Mouse (Mus musculus) midbrain, embryonic 13.5 days (tissue): ENCODE measurements around the gene Mettl7b. TPM values are rescaled to one million over a fixed set of nuclear protein-coding genes. Genes with fewer than 3 reads are reported as not detected.
A peak's percentile ranks its signal among the peaks of the same experiment; 100 is the strongest.

Experiments
- ATAC-seq: fragments of 200-750 bp; cut with Nextera tagmentation; 2 replicates; pipeline ENCODE4 v1.8.0; 2017; ENCODE audit warnings: mild to moderate bottlenecking, moderate TSS enrichment, moderate library complexity
- H3K27ac ChIP-seq: fragments of 300-500 bp; sonication (generic); 2 replicates; pipeline ENCODE4 v1.5.1; 2015; ENCODE audit warnings: inconsistent platforms, mild to moderate bottlenecking, moderate library complexity
- H3K27me3 ChIP-seq: fragments of 300-500 bp; sonication (generic); 2 replicates; pipeline ENCODE4 v1.6.1; 2015; ENCODE audit warnings: mild to moderate bottlenecking, inconsistent platforms
- H3K36me3 ChIP-seq: fragments of 300-500 bp; sonication (generic); 2 replicates; pipeline ENCODE4 v1.6.1; 2015; ENCODE audit warnings: mild to moderate bottlenecking, inconsistent platforms
- H3K4me1 ChIP-seq: fragments of 300-500 bp; sonication (generic); replicated peaks from 2 replicates; pipeline ENCODE4 v1.6.1; 2015; ENCODE audit warnings: inconsistent platforms
- H3K4me2 ChIP-seq: fragments of 300-500 bp; sonication (generic); replicated peaks from 2 replicates; pipeline ENCODE4 v1.6.1; 2015; ENCODE audit warnings: moderate library complexity, mild to moderate bottlenecking, inconsistent platforms
- H3K4me3 ChIP-seq: fragments of 300-500 bp; sonication (generic); replicated peaks from 2 replicates; pipeline ENCODE4 v1.5.1; 2015; ENCODE audit warnings: mild to moderate bottlenecking, inconsistent platforms
- H3K9ac ChIP-seq: fragments of 300-500 bp; sonication (generic); replicated peaks from 2 replicates; pipeline ENCODE4 v1.6.1; 2015; ENCODE audit warnings: mild to moderate bottlenecking, inconsistent platforms
- H3K9me3 ChIP-seq: fragments of 300-500 bp; sonication (generic); 2 replicates; pipeline ENCODE4 v1.6.1; 2016; ENCODE audit warnings: mild to moderate bottlenecking, inconsistent platforms
- WGBS: fragments of 180-500 bp; shearing (Covaris S2); methylation state at CpG from one replicate; pipeline ENCODE4 v1.1.7; 2015; 5-methylcytosine and 5-hydroxymethylcytosine counted together
- polyA plus RNA-seq: library from polyadenylated mRNA; unstranded; fragments of >200 nt; fragmentation: Nextera tagmentation; extraction: Ambion mirVana; gene quantifications from 2 replicates; pipeline ENCODE4 v1.2.1, GENCODE M21; 2015

The Mettl7b gene
- polyA plus RNA-seq, 1 experiment from 2014 or later: not detected

DNA sequence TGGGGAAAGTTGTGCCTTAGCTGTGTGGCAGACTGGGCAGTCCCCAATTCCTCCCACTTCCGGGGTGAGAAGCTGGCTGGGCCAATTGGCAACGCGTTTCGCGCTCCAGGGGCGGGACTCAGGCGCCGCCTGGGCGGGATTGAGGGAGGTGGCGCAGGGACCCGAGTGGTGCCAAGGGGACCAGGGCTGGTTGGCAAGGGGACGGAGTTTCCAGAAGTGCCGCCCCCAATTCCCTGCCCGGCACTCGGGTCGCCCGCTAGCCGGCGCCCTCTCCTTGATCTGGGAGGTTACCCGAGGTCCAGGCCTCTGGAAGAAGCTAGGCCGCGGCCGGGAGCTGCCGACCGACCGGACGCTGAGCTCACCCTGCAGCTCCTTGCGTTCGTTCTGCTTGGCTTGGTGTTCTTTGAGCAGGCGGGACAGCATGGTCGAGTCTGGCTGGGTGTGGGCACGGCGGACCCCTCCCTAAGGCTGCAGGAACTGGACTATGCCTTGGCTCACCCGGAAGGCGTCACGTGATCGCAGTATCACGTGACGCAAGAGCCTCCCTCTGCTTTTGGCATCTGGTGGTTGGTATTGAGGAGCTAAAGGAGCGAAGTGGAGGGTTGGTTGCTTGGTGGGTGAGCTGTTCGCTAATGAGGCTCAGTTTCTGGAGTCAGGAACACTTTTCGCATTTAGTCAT is 37.6 kb downstream of the Mettl7b start:
- peak; percentile 97 for ATAC-seq
- Histone ChIP-seq H3K27me3 (peaks cover 8% of the 10 kb centered on the region; the same call in 1 of the 2 replicates), H3K4me1 (peaks cover 49% of the 10 kb centered on the region), H3K9me3 (no peaks in the 10 kb centered on the region), H3K9ac (peak overlapping the region; percentile 87), H3K4me3 (peak overlapping the region; percentile 92), H3K36me3 (peaks cover 4% of the 10 kb centered on the region), H3K27ac (peak overlapping the region; percentile 94), H3K4me2 (peak overlapping the region; percentile 72)
- WGBS: under 1% methylated on average over 39 of the region's 42 CpGs

DNA sequence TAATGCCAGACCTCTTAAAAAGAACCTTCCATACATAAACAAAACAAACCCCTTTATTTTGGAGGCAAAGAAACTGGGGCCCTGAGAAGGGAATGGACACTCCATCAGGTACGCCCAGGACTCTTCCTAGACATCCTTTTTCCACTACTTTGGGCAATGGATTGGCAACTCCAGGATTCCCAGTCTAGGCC is 38.1 kb downstream of the Mettl7b start, which contains the start of gene Rdh5:
Gene Rdh5, minus strand, starts transcription at position 67 of the 191 bp plus-strand sequence.
- H3K4me3 ChIP-seq: peak within 1 kb of the TSS; percentile 92
- ATAC-seq: no peak
- peaks cover 9% of the 10 kb centered on the region for H3K36me3 ChIP-seq
- H3K4me1 ChIP-seq: peaks cover 46% of the 10 kb centered on the region
- H3K9ac ChIP-seq: peak within 1 kb of the TSS; percentile 87
- H3K27ac ChIP-seq: peak within 1 kb of the TSS; percentile 94
- WGBS: 21% methylated on average over 1 of the region's 1 CpGs
- H3K9me3 ChIP-seq: no peaks in the 10 kb centered on the region
- peak within 1 kb of the TSS; percentile 72 for H3K4me2 ChIP-seq
- peaks cover 4% of the 10 kb centered on the region; the same call in 1 of the 2 replicates for H3K27me3 ChIP-seq

DNA sequence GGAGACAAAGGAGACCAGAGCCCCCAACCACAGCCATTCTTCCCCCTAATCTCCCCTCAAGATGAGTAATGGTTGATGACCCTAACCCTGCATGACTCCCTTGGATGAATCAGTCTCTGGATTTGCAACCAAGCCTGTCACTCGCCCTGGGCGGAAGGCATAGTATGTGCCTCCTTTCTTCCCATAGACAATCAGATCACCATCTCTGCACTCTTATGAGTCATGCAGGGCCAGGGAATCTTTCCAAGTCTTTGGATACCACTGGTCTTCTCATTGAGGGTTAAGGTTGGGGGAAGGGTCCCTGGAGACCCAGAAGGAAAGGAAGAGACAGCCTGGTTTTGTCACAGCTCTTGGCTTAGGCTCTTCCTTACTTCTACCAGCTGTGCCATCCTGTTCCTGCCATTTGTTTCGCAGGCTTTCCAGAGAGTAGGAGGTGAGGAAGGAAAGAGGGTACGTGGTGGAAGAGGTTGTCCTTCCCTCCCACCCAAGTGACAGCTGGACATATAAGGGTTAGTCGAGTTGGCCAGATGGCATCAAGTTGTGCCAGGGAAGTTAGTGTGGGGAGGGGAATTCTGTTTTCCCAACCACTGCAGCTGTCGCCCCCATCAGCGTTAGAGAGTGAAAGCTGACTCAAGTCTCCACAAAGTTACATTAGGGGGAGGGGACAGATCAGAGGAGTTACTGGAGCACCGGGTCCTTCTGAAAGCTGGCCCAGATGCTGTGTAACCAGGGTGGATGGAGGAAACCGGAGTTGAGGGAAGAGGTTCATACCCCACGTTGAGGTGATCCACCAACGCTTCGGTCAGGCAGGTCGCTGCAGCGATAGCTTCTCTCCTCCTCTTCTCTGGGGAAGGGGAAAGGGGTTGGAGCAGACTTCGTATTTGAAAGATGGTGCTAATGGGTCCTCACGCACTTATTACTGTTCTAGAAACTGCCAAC is 38.6 kb downstream of the Mettl7b start:
- peak overlapping the region; percentile 92 for H3K4me3 ChIP-seq
- H3K4me2 ChIP-seq: peak overlapping the region; percentile 72
- peak overlapping the region; percentile 94; the same call in 1 of the 2 replicates for H3K27ac ChIP-seq
- ATAC-seq: no peak
- peaks cover 46% of the 10 kb centered on the region for H3K4me1 ChIP-seq
- peaks cover 14% of the 10 kb centered on the region for H3K36me3 ChIP-seq
- H3K9ac ChIP-seq: peak overlapping the region; percentile 87
- no peaks in the 10 kb centered on the region for H3K9me3 ChIP-seq
- 75% methylated on average over 16 of the region's 16 CpGs for WGBS
- H3K27me3 ChIP-seq: no peaks in the 10 kb centered on the region; the same call in 1 of the 2 replicates

DNA sequence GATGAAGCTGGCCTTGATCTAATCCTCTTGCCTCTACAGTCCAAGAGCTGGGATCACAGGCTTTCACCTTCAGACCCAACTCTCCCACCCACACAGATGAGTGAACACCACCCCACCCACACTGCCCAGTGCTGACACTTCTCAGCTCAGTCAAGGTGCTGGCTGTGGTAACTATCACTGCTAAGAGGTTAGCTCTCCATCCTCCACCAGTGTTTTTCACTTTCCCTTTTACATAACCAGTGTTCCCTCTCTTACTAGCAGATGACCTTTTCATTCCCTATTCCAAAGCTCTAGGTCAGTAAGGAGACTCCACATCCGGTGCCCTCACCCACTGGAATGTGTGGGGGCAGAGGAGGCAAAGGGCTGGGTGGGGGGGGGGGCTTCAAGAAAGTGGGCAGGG is 39.5 kb downstream of the Mettl7b start:
- Histone ChIP-seq H3K4me2 (no peak overlapping the region), H3K9me3 (no peaks in the 10 kb centered on the region), H3K27me3 (no peaks in the 10 kb centered on the region; the same call in 1 of the 2 replicates), H3K4me1 (peaks cover 46% of the 10 kb centered on the region), H3K4me3 (no peak overlapping the region), H3K27ac (no peak overlapping the region), H3K36me3 (peaks cover 14% of the 10 kb centered on the region), H3K9ac (no peak overlapping the region)
- WGBS: 65% methylated on average over 1 of the region's 1 CpGs
- ATAC-seq: no peak

DNA sequence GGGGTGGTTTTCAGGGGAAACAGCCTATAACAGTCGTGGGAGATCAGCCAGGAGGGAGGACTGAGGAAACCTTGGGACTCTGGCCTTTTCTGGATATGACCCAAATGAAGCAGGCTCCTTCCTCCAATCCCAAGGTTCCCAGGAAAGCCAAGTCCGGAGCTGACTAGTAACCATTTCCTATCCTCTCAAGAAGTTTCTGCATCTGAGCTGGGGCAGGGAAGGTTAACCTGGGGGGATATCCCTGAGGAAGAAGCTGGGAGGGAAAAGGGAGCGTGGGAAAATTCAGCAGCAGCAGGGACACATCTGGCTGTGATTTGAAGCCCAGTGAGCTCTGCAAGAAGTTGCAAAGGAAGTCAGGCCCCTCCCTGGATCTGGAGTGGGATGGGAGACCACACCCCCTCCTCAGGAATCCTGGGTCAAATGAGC is 40.0 kb downstream of the Mettl7b start:
- Histone ChIP-seq H3K9me3 (no peaks in the 10 kb centered on the region), H3K4me3 (no peak overlapping the region), H3K4me1 (peaks cover 46% of the 10 kb centered on the region), H3K27ac (no peak overlapping the region), H3K9ac (no peak overlapping the region), H3K27me3 (no peaks in the 10 kb centered on the region), H3K36me3 (peaks cover 14% of the 10 kb centered on the region), H3K4me2 (no peak overlapping the region)
- ATAC-seq: no peak
- 86% methylated on average over 3 of the region's 3 CpGs for WGBS

DNA sequence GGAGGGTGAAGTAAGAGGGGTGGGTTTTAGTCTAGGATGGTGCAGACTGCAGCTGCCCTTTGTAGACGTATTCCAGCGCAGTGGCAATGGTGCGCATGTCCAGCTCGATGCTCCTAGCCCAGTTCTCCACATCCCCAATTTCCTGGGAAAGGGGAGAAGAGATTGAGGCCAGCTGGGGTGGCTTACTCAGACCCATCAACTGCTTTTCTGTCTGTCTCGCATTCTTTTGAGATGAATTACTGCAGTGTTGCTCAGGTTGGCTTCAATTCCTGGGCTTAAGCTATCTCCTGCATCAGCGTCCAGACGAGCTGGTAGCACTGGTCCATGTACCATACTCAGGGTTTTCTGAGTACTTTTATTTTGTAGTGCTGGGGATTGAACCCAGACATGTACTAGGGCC is 40.8 kb downstream of the Mettl7b start:
- no peak for ATAC-seq
- H3K27me3 ChIP-seq: no peaks in the 10 kb centered on the region
- H3K4me2 ChIP-seq: no peak overlapping the region
- H3K9ac ChIP-seq: no peak overlapping the region; the same call in 1 of the 2 replicates
- H3K4me3 ChIP-seq: no peak overlapping the region
- H3K4me1 ChIP-seq: peaks cover 46% of the 10 kb centered on the region
- peak overlapping the region; percentile 47; the same call in 1 of the 2 replicates for H3K27ac ChIP-seq
- WGBS: 82% methylated on average over 7 of the region's 7 CpGs
- H3K9me3 ChIP-seq: no peaks in the 10 kb centered on the region
- peaks cover 14% of the 10 kb centered on the region for H3K36me3 ChIP-seq

DNA sequence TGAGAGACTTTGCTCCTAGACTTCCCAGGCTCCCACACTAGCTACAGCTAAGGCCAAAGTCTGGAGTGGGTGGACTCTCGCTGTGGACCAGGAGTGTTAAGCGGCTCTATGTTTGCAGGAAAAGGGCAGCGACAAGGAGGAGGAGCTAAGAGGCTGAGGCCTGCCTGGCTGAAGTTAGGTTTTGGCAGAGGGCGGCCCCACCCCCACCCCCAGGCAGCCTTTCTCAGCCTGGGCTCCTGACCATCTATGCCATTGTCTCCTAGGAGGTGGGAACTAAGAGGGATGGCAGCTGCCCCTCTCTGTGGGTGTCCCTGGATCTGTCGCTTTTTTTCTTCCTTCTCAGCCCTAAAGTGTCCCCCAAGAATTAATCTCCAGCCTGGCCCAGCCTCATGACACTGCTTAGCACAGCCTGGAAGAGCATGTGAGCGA is 41.6 kb downstream of the Mettl7b start:
- no peak overlapping the region for H3K4me3 ChIP-seq
- no peaks in the 10 kb centered on the region for H3K27me3 ChIP-seq
- peak overlapping the region; percentile 47 for H3K27ac ChIP-seq
- peaks cover 14% of the 10 kb centered on the region for H3K36me3 ChIP-seq
- 7% methylated on average over 6 of the region's 6 CpGs for WGBS
- H3K4me2 ChIP-seq: no peak overlapping the region
- no peak overlapping the region for H3K9ac ChIP-seq
- no peak for ATAC-seq
- H3K9me3 ChIP-seq: no peaks in the 10 kb centered on the region
- H3K4me1 ChIP-seq: peaks cover 45% of the 10 kb centered on the region

DNA sequence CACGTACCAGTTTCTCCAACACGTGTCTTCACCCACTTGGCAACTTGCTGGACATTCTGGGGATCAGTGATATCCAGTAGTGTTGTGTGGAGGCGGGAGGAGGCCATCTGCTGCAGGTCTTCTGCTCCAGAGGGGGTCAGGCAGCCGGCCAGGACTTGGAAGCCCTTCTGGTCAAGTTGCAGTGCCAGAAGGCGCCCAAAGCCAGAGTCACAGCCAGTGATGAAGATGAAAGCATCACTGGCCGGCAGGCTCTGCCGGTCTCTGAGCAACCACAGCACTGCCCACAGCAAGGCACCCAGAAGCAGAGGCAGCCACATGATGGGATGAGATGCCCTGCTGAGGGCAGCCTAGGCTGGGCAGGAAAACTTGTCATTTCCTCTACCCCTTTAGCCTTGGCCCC is 42.5 kb downstream of the Mettl7b start:
- Histone ChIP-seq H3K9ac (no peak overlapping the region), H3K4me3 (no peak overlapping the region), H3K9me3 (no peaks in the 10 kb centered on the region), H3K27ac (0 out of 2 replicates have a peak overlapping the region, but pooled peaks have one; percentile 19), H3K4me2 (no peak overlapping the region), H3K4me1 (peaks cover 38% of the 10 kb centered on the region), H3K27me3 (no peaks in the 10 kb centered on the region), H3K36me3 (peaks cover 14% of the 10 kb centered on the region)
- WGBS: 71% methylated on average over 7 of the region's 7 CpGs
- no peak for ATAC-seq

DNA sequence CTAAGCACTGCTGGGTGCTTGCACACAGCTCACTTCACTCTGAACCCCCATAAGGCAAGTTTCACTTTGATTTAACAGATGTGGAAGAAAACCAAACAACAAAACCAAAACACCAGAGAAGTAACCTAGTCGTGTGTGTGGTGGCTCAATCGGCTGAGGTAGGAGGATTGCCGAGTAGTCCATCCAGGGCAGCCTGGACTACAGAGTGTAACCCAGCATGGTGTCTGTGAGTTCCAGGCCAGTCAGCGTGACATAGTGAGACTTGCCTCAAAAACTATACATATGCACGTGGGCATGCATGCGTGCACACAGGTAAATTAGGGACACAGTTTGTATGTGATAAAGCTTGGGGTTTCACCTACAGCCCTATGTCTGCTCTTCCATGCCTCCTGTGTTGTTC is 43.4 kb downstream of the Mettl7b start:
- H3K4me2 ChIP-seq: no peak overlapping the region
- H3K4me1 ChIP-seq: peaks cover 33% of the 10 kb centered on the region
- no peak overlapping the region for H3K27ac ChIP-seq
- no peaks in the 10 kb centered on the region for H3K9me3 ChIP-seq
- peaks cover 14% of the 10 kb centered on the region for H3K36me3 ChIP-seq
- ATAC-seq: no peak
- no peak overlapping the region for H3K4me3 ChIP-seq
- WGBS: 88% methylated on average over 6 of the region's 6 CpGs
- no peaks in the 10 kb centered on the region for H3K27me3 ChIP-seq
- H3K9ac ChIP-seq: no peak overlapping the region

DNA sequence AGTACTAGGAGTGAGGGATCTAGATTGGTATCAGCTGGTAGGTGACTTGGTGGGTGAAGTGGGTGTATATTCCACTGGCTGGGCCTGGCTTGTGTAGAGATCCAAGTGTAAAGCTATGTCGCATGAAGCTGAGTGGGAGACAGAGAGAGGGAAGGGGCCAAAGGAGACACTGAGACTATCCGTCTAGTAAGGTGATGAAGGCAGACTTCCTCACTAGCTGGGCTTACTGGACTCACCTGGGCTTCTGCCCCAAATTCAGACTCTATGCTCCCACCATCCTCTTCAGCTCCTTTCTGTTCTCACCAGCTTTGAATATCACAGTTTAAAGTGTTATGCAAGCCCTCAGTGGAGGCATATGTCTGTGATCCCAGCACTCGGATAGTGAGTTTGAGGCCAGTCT is 44.1 kb downstream of the Mettl7b start:
- no peak for ATAC-seq
- peaks cover 25% of the 10 kb centered on the region for H3K4me1 ChIP-seq
- no peaks in the 10 kb centered on the region; the same call in 1 of the 2 replicates for H3K27me3 ChIP-seq
- H3K27ac ChIP-seq: no peak overlapping the region
- H3K9me3 ChIP-seq: no peaks in the 10 kb centered on the region
- no peak overlapping the region for H3K4me2 ChIP-seq
- H3K36me3 ChIP-seq: peaks cover 14% of the 10 kb centered on the region
- H3K4me3 ChIP-seq: no peak overlapping the region
- 94% methylated on average over 3 of the region's 3 CpGs for WGBS
- H3K9ac ChIP-seq: no peak overlapping the region

DNA sequence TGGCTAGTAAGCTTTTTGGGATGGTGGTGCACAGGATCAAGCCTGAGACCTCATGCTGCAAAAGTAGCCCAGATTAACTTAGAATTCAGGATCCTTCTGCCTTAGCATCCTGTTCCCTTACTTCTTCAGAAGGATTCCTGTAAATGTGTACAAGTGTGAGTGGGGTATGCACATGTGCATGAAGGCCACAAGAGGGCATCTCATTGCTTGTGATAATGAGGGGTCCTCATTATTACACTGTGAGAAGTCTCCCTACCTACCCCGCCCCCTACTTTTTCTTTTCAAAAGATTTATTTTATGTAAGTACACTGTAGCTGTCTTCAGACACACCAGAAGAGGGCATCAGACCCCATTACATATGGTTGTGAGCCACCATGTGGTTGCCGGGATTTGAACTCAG is 45.2 kb downstream of the Mettl7b start:
- Histone ChIP-seq H3K4me1 (peaks cover 32% of the 10 kb centered on the region), H3K27me3 (no peaks in the 10 kb centered on the region; the same call in 1 of the 2 replicates), H3K27ac (no peak overlapping the region), H3K9ac (no peak overlapping the region), H3K9me3 (no peaks in the 10 kb centered on the region), H3K36me3 (peaks cover 14% of the 10 kb centered on the region), H3K4me2 (no peak overlapping the region), H3K4me3 (no peak overlapping the region)
- ATAC-seq: no peak
- 88% methylated on average over 2 of the region's 2 CpGs for WGBS

DNA sequence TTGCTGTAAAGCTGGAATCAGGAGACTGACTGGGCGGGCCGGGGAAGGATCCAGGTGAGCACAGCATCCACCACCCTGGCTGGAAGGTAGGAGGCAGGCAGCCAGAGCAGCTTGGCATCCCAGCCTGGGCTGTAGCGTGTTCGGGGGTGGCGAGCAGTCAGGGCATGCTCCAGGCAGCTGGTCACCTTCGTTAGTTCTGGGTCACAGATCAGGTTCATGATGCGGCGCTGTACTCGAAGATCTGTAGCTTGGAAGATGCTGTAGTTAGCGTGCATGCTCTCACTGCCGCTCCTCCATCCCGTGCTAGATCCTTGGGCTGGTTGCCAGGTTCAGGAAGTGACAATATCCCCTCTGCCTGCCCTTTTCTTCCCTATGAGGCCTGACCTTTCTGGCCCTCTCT is 47.1 kb downstream of the Mettl7b start:
- Histone ChIP-seq H3K9me3 (no peaks in the 10 kb centered on the region), H3K4me2 (no peak overlapping the region), H3K4me1 (peaks cover 26% of the 10 kb centered on the region), H3K27me3 (peaks cover 6% of the 10 kb centered on the region; the same call in 1 of the 2 replicates), H3K4me3 (no peak overlapping the region), H3K9ac (no peak overlapping the region), H3K36me3 (peaks cover 14% of the 10 kb centered on the region), H3K27ac (no peak overlapping the region)
- WGBS: 81% methylated on average over 12 of the region's 12 CpGs
- peak; percentile 5; the same call in 1 of the 2 replicates for ATAC-seq
